Mouse (Mus musculus) hindbrain, embryonic 12.5 days (tissue): ENCODE results near the gene Snrpd2. TPM values are rescaled to one million over a fixed set of nuclear protein-coding genes. Genes with fewer than 3 reads are reported as not detected.

Experiments
- ATAC-seq: fragments of 200-750 bp; cut with Nextera tagmentation; 2 replicates; pipeline ENCODE4 v1.8.0; 2017; ENCODE audit warnings: moderate TSS enrichment; ENCODE audit not compliant: low FRiP score
- H3K27ac ChIP-seq: fragments of 300-500 bp; sonication (generic); 2 replicates; pipeline ENCODE4 v1.5.1; 2016; ENCODE audit warnings: mild to moderate bottlenecking
- H3K27me3 ChIP-seq: fragments of 300-500 bp; sonication (generic); 2 replicates; pipeline ENCODE4 v1.6.1; 2016; ENCODE audit warnings: mild to moderate bottlenecking
- H3K36me3 ChIP-seq: fragments of 300-500 bp; sonication (generic); 2 replicates; pipeline ENCODE4 v1.6.1; 2016; ENCODE audit warnings: mild to moderate bottlenecking
- H3K4me1 ChIP-seq: fragments of 300-500 bp; sonication (generic); 2 replicates; pipeline ENCODE4 v1.6.1; 2016
- H3K4me2 ChIP-seq: fragments of 300-500 bp; sonication (generic); replicated peaks from 2 replicates; pipeline ENCODE4 v1.6.1; 2016; ENCODE audit warnings: mild to moderate bottlenecking
- H3K4me3 ChIP-seq: fragments of 300-500 bp; sonication (generic); 2 replicates; pipeline ENCODE4 v1.5.1; 2016; ENCODE audit warnings: mild to moderate bottlenecking
- H3K9ac ChIP-seq: fragments of 300-500 bp; sonication (generic); 2 replicates; pipeline ENCODE4 v1.6.1; 2016; ENCODE audit warnings: mild to moderate bottlenecking, moderate library complexity
- H3K9me3 ChIP-seq: fragments of 300-500 bp; sonication (generic); replicated peaks from 2 replicates; pipeline ENCODE4 v1.6.1; 2016; ENCODE audit warnings: mild to moderate bottlenecking
- WGBS: fragments of 180-500 bp; shearing (Covaris S2); methylation state at CpG from one replicate; pipeline ENCODE4 v1.1.7; 2016; 5-methylcytosine and 5-hydroxymethylcytosine counted together
- polyA plus RNA-seq: library from polyadenylated mRNA; unstranded; fragments of >200 nt; fragmentation: Nextera tagmentation; extraction: Ambion mirVana; gene quantifications from 2 replicates; pipeline ENCODE4 v1.2.1, GENCODE M21; 2016

The Snrpd2 gene
- polyA plus RNA-seq, 1 experiment from 2014 or later, result 122 TPM

DNA sequence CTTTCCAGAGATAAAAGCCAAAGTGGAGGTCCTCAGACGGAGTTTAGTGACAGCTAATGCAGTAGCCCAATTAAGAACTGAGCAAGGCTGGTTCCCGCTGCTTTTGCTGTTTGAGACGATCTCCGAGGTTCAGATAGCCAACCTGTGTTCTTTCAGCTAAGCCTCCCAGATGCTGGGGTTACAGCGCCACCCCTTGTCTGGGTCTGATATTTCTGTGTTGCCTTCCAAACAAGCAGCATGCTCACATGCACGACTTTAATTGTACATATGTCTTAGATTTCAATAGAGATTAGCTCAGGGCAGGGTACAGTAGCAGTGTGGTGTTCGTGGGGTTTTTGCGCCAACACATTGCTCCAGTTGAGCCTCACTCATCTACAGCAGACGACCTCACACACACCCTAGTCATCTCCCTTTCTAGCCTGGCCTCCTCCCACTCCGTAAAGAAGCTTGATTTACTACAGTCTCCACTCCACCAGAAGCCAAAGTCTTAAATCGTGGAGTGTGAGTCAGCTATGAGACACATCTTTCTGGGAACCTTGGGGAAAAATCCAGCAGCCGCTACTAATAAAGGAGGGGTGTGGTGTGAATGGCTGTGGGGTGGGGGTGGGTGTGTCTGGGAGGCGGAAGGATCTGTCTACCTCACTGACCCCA is 6.4 kb downstream of the Snrpd2 start:
- no peak overlapping the region; the same call in 1 of the 2 replicates for H3K9ac ChIP-seq
- 62% methylated on average over 13 of the region's 13 CpGs for WGBS

DNA sequence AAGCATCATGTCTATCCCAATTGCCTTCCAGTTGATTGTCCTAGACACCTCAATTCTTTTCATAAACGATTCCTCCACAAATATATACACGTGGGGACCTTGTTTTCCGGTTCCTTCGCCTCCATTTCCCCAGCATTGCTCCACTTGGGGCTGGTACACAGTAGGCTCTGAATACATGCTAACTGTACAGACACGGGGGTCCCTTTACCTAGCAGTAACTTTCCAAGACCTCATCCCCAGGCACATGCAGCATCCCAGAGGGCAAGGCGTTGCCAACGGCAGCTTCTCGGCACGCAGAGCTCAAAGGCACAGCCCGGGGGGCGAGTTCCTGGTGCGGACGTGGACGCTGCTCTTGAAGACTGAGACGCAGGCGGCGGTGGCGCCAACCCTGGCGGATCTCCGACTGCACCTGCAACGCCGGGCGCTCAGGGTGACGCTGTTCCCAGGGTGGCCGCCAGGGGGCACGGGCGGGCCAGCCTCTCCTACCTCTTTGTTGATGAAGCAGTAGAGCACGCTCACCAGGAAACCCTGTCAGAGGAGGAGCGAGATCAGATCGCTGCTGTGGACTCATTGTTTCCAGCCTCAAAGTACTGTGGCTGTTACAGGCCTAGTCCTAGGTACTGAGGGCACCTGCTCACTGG is 7.8 kb downstream of the Snrpd2 start:
- H3K4me2 ChIP-seq, result peak overlapping the region; percentile 50
- peaks cover 26% of the 10 kb centered on the region for H3K36me3 ChIP-seq
- peak overlapping the region; percentile 38; the same call in 1 of the 2 replicates for H3K9ac ChIP-seq
- peak; percentile 74 for ATAC-seq
- WGBS, result 6% methylated on average over 30 of the region's 30 CpGs
- peaks cover 14% of the 10 kb centered on the region for H3K4me1 ChIP-seq
- peak overlapping the region; percentile 77 for H3K27ac ChIP-seq
- H3K9me3 ChIP-seq, result no peaks in the 10 kb centered on the region
- peaks cover 27% of the 10 kb centered on the region for H3K27me3 ChIP-seq
- H3K4me3 ChIP-seq, result peak overlapping the region; percentile 17; the same call in 1 of the 2 replicates

More for the DNA sequence above, 6.4 kb downstream of the Snrpd2 start:
- Histone ChIP-seq H3K27me3 (peaks cover 26% of the 10 kb centered on the region), H3K27ac (no peak overlapping the region), H3K4me2 (no peak overlapping the region), H3K4me1 (peaks cover 16% of the 10 kb centered on the region), H3K4me3 (no peak overlapping the region), H3K36me3 (peaks cover 34% of the 10 kb centered on the region), H3K9me3 (no peaks in the 10 kb centered on the region)
- ATAC-seq, result no peak

DNA sequence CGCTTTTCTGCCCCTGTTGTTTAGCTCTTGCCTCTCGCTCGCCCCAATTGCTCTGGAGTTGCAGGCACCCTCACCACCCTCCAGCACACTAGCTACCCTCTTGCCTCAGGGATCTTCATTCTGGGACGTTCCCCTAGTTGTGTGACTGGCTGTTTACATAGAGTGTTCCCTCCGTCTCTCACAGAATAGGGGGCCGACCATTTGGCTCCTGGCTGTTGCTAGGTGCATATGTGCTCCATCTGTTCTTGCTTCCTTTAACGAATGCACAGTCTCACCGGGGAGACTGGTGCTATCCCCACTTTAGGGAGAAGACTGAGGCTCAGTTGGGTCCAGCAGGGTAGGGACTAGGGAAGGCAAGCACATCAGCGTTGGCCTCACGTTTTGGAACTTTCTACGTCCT is 9.1 kb downstream of the Snrpd2 start:
- Histone ChIP-seq H3K9me3 (no peaks in the 10 kb centered on the region), H3K9ac (no peak overlapping the region), H3K4me2 (no peak overlapping the region), H3K4me1 (peaks cover 14% of the 10 kb centered on the region), H3K4me3 (no peak overlapping the region), H3K36me3 (peaks cover 15% of the 10 kb centered on the region), H3K27me3 (peaks cover 40% of the 10 kb centered on the region), H3K27ac (no peak overlapping the region)
- 62% methylated on average over 11 of the region's 11 CpGs for WGBS
- ATAC-seq, result no peak

DNA sequence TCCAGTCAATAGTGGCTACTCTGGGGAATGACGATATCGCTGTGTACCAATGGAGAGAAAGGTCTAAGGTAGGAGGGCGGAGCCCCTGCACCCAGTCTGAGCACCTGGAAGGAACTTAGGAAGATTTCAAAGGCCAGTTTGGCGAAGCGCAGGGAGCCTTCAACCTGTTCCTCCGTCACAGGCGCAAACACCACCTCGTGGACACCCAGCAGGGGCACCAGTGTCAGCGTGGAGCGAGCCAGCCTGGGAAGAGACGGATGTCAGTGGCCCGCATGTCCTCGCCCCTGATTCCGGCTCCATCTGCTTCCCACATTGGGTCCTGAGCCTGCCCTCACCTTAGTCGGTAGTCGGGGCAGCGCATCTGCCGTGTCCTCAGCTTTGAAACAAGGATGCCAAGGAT is 9.9 kb downstream of the Snrpd2 start:
- 14% methylated on average over 18 of the region's 18 CpGs for WGBS
- Histone ChIP-seq H3K36me3 (peaks cover 7% of the 10 kb centered on the region), H3K4me2 (no peak overlapping the region), H3K9me3 (no peaks in the 10 kb centered on the region), H3K27ac (no peak overlapping the region), H3K4me3 (no peak overlapping the region), H3K27me3 (peaks cover 48% of the 10 kb centered on the region), H3K4me1 (peaks cover 21% of the 10 kb centered on the region), H3K9ac (peak overlapping the region; percentile 38; the same call in 1 of the 2 replicates)
- no peak for ATAC-seq

DNA sequence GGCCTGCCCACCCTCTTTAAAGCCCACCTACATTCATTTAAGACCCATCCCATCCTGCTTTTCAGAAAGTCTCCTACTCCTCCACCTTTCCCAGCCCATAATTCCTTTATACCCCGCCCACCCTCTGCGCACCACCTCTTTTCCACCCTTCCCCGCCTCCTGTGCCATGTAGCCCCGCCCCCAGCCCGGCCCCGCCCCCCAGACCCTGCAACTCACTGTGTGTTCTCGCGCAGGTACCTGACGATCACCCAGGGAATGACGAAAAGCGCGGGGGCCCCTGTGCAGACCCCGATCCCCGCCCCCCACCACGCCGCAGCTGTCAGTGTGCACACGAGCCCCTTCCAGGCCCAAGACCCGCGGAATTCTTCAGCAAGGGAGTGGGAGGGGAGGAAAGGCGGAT is 10.6 kb downstream of the Snrpd2 start:
- WGBS, result 1% methylated on average over 20 of the region's 20 CpGs
- peaks cover 55% of the 10 kb centered on the region for H3K27me3 ChIP-seq
- peaks cover 28% of the 10 kb centered on the region for H3K4me1 ChIP-seq
- no peaks in the 10 kb centered on the region for H3K9me3 ChIP-seq
- H3K4me3 ChIP-seq, result peak overlapping the region; percentile 33
- H3K36me3 ChIP-seq, result no peaks in the 10 kb centered on the region; the same call in 1 of the 2 replicates
- no peak for ATAC-seq
- no peak overlapping the region for H3K27ac ChIP-seq
- H3K4me2 ChIP-seq, result peak overlapping the region; percentile 60
- peak overlapping the region; percentile 56 for H3K9ac ChIP-seq

DNA sequence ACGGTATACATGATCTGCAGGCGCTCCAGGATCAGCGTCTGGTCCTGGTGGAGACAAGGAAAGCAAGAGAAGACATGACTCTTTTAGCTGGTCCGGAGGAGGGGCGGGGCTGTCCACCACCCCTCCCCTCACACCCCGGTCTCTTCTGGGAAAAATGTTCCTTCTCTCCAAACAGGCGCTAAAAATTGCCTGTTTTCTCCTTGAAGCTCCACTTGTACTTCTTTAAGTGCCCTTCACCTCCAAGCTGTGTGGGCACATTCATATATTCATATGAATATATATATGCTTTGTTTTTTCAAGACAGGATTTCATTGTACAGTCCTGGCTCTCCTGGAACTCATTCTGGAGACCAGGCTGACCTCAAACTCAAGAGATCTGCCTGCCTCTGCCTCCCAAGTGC is 13.4 kb downstream of the Snrpd2 start:
- Histone ChIP-seq H3K27ac (no peak overlapping the region), H3K27me3 (peaks cover 63% of the 10 kb centered on the region), H3K4me1 (peaks cover 29% of the 10 kb centered on the region), H3K9ac (no peak overlapping the region), H3K9me3 (no peaks in the 10 kb centered on the region), H3K4me2 (no peak overlapping the region), H3K4me3 (no peak overlapping the region), H3K36me3 (no peaks in the 10 kb centered on the region)
- ATAC-seq, result no peak
- 81% methylated on average over 7 of the region's 7 CpGs for WGBS

DNA sequence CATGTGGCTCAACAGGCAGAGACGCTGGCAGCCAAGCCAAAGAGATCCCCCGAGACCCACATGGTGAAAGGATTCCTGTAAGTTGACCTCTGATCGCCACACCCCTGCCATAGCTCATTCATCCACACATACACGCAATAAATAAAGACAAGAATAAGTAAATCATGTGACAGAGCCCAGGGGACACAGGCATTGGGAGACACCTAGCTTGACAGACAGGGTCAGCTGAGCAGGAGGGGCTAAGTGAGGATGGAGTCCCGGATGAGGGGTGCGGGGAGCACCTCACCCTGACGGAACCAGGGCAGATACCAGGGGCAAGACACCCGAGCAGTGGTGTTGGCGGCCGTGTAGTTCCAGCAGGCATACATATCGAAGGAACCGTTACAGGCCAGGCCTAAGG is 14.2 kb downstream of the Snrpd2 start:
- Histone ChIP-seq H3K27ac (no peak overlapping the region), H3K36me3 (no peaks in the 10 kb centered on the region), H3K27me3 (peaks cover 64% of the 10 kb centered on the region), H3K4me1 (peaks cover 29% of the 10 kb centered on the region), H3K9me3 (no peaks in the 10 kb centered on the region), H3K9ac (no peak overlapping the region), H3K4me3 (no peak overlapping the region), H3K4me2 (peak overlapping the region; percentile 22; the same call in 1 of the 2 replicates)
- 31% methylated on average over 12 of the region's 12 CpGs for WGBS
- no peak for ATAC-seq

DNA sequence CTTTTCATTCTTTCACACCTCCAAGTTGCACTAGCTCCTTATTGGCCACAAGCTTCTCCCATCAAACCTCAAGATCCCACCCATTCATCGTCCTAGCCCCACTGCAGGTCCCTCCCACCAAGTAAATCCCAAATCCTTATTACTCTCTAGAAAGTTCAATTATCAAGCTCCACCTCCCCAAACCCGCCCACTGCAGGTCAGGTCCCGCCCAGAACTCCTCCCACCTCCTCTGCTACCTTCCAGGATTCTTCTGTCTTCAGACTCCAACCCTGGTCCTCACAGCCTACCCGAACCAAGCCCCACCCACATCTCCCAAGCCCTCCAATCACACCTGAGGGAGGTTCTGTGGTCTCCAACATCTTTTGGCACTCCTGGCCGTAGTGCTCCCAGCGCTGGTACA is 14.7 kb downstream of the Snrpd2 start:
- Histone ChIP-seq H3K4me1 (peaks cover 29% of the 10 kb centered on the region), H3K27me3 (peaks cover 62% of the 10 kb centered on the region), H3K9me3 (no peaks in the 10 kb centered on the region), H3K4me3 (no peak overlapping the region), H3K4me2 (peak overlapping the region; percentile 22; the same call in 1 of the 2 replicates), H3K27ac (no peak overlapping the region), H3K36me3 (no peaks in the 10 kb centered on the region), H3K9ac (no peak overlapping the region)
- no peak for ATAC-seq
- WGBS, result under 1% methylated on average over 6 of the region's 6 CpGs

DNA sequence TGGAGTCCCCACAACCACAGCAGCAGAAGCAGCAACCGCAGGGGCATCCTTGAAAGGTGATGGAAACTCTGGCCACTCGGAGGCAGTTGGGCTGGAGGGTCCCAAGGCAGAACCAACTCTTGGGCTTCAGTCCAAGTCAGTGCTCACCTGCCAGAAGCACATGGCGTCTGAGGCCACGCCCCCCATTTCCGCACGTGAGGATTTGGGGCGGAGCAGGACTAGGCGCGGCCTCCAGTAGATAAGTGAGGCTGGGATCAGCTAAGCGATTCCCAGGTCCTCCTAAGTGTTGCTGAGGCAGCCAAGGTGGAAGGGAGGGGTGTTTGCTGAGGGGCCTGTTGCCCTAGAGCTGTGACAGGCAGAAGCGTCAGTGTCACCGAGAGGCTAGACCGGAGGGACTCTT is 15.5 kb downstream of the Snrpd2 start:
- H3K4me1 ChIP-seq, result peaks cover 29% of the 10 kb centered on the region
- no peaks in the 10 kb centered on the region for H3K9me3 ChIP-seq
- ATAC-seq, result no peak
- H3K4me2 ChIP-seq, result peak overlapping the region; percentile 22
- no peak overlapping the region for H3K27ac ChIP-seq
- peaks cover 54% of the 10 kb centered on the region for H3K27me3 ChIP-seq
- H3K4me3 ChIP-seq, result no peak overlapping the region
- WGBS, result 3% methylated on average over 13 of the region's 13 CpGs
- no peaks in the 10 kb centered on the region for H3K36me3 ChIP-seq
- no peak overlapping the region for H3K9ac ChIP-seq

DNA sequence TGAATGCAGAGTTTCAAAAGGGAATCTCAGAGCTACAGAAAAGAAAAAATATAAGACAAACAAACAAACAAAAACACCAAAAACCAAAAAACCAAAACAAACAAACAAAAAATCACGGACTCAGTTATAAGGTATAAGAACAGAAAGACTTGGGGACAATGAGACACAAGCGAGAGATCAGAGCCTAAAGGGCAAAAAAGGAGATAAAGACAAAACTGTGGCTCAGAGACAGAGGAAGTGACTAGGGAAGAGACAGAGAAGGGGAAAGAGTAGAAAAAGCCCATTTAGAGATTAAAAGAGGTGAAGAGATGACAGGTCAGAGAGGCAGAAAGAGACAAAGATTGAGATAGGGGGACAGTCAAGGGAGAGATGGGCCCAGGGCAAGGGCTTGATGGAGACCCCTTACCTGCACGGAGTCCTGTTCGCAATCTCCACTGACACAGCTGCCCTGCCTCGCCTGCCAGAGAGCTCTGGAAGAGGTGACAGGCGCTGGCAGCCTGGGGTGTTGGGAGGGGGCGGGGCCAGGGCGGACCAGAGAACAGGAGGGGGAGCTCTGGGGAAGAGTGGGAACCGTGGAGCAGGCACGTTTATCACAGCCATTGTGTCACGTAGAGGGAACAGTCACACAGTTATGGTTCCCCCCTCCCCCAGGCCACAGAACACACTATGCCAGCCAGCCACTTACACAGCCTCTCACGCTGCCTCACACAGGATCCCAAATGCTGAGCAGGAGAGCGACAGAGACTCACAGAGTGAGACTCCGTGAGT is 16.3 kb downstream of the Snrpd2 start, which contains the start of gene Gipr:
Gipr (minus strand) TSS at position 472 of the 768 bp plus-strand sequence.
- 0 out of 2 replicates have a peak within 1 kb of the TSS, but pooled peaks have one; percentile 20 for H3K9ac ChIP-seq
- H3K4me3 ChIP-seq, result no peak within 1 kb of the TSS
- WGBS, result 11% methylated on average over 14 of the region's 14 CpGs
- peak; percentile 23; the same call in 1 of the 2 replicates for ATAC-seq
- no peaks in the 10 kb centered on the region for H3K9me3 ChIP-seq
- H3K27me3 ChIP-seq, result peaks cover 45% of the 10 kb centered on the region
- peaks cover 22% of the 10 kb centered on the region for H3K4me1 ChIP-seq
- H3K36me3 ChIP-seq, result no peaks in the 10 kb centered on the region
- H3K4me2 ChIP-seq, result peak within 1 kb of the TSS; percentile 34
- H3K27ac ChIP-seq, result no peak within 1 kb of the TSS

DNA sequence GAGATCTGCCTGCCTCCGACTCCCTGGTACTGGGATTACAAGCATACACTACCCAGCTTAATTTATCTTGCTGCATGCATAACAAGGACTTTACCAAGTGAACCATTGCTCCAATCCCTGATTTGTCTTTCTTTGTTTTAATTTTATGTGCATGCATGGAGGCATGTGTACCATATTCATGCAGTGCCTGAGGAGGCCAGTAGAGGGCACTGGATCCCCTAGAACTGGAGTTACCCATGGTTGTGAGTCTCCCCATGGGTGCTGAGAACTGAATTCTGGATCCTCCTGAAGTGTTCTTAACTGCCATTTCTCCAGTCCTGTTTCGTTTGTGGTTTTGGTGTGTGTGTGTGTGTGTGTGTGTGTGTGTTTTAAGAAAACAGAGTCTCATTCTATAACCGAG is 17.5 kb downstream of the Snrpd2 start:
- no peaks in the 10 kb centered on the region for H3K9me3 ChIP-seq
- peaks cover 28% of the 10 kb centered on the region for H3K4me1 ChIP-seq
- H3K36me3 ChIP-seq, result no peaks in the 10 kb centered on the region
- no peak overlapping the region for H3K27ac ChIP-seq
- H3K27me3 ChIP-seq, result peaks cover 44% of the 10 kb centered on the region
- WGBS, result 89% methylated on average over 3 of the region's 3 CpGs
- H3K4me3 ChIP-seq, result no peak overlapping the region
- H3K9ac ChIP-seq, result no peak overlapping the region
- H3K4me2 ChIP-seq, result no peak overlapping the region
- no peak for ATAC-seq

DNA sequence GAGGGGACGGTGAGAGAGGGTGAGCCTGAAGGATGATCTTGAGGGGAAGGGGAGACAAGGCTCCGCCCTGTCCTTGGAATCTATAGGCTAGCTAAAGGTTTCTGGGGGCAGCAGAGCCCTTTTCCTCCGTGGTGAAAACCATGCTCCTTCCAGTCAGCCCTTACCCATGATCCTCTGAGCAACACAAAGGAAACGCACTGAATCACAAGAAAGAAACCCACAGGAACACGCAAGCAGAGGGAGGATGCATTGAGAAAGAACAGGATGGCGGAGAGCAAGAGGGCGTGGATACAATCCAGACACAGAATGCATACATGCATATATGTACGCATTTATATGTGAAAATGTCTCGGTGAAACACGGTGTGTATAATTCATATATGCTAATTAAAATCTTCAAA is 20.0 kb downstream of the Snrpd2 start:
- H3K36me3 ChIP-seq, result no peaks in the 10 kb centered on the region
- H3K9me3 ChIP-seq, result no peaks in the 10 kb centered on the region
- WGBS, result 63% methylated on average over 10 of the region's 10 CpGs
- H3K27me3 ChIP-seq, result peaks cover 21% of the 10 kb centered on the region
- H3K4me3 ChIP-seq, result no peak overlapping the region
- no peak overlapping the region for H3K9ac ChIP-seq
- ATAC-seq, result no peak
- no peak overlapping the region for H3K4me2 ChIP-seq
- peaks cover 29% of the 10 kb centered on the region for H3K4me1 ChIP-seq
- no peak overlapping the region for H3K27ac ChIP-seq
